Mouse (Mus musculus): ENCODE results near the gene Rxfp2. TPM values are rescaled to one million over a fixed set of nuclear protein-coding genes. Genes with fewer than 3 reads are reported as not detected.

Gene Rxfp2
- total and polyA plus RNA-seq, 3 experiments = not detected

DNA sequence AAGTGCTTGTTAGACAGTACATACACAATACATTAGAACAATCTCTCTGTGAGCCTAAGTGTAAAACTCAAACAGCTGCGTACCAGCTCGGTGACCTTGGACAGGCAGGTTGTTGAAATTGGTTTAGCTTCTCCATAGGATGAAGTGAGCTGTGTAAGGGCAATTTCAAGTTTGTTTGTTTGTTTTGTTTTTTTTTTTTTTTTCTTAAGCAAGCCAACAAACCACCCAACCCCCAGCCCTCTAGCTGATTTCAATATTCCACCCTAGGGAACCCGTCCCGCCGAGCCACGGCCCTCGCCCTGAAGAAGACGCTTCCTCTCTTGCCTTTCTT lies 99.6 kb downstream of the Rxfp2 start:
- Histone ChIP-seq H3K27me3 (replicated peaks) (no peaks in the 10 kb centered on the region), H3K9ac (ENCODE audit: insufficient read depth, low read depth) (no peak overlapping the region), H3K36me3 (replicated peaks in 1 of 2; ENCODE audit: control insufficient read depth in 1 of 2, insufficient read depth in 1 of 2, low read length in 1 of 2) (no peaks in the 10 kb centered on the region), H3K4me1 (ENCODE audit: control insufficient read depth in 1 of 2, insufficient read depth in 2 of 2) (no peaks in the 10 kb centered on the region), H3K27ac (ENCODE audit: insufficient read depth, low read depth) (no peak overlapping the region), H3K4me2 (ENCODE audit: insufficient read depth, low read depth, poor library complexity, severe bottlenecking) (no peak overlapping the region), H3K79me2 (replicated peaks; ENCODE audit: control insufficient read depth, extremely low read depth, insufficient read depth, poor library complexity, severe bottlenecking) (no peaks in the 10 kb centered on the region), H3K4me3 (replicated peaks in 1 of 3; ENCODE audit: low read depth in 2 of 3, low read length in 2 of 3, poor library complexity in 1 of 3) (no peak overlapping the region), H3K9me3 (replicated peaks; ENCODE audit: low read length) (peaks cover 54% of the 10 kb centered on the region)
- TF ChIP-seq RCOR1 (conservative IDR thresholded peaks at IDR 0.05; ENCODE audit: low read depth, low read length) = no peak
- TF ChIP-seq MEF2A (IDR thresholded peaks at IDR 0.05; ENCODE audit: borderline replicate concordance, low read depth, low read length) = no peak
- TF ChIP-seq MYC (IDR thresholded peaks at IDR 0.05; ENCODE audit: low read depth, low read length) = no peak
- no peak for TF ChIP-seq CHD1 (IDR thresholded peaks at IDR 0.05; ENCODE audit: low read depth, low read length)
- TF ChIP-seq RAD21 (IDR thresholded peaks at IDR 0.05; ENCODE audit: low read depth, low read length) = no peak
- TF ChIP-seq NRF1 (IDR thresholded peaks at IDR 0.05; ENCODE audit: low read depth, low read length) = no peak
- TF ChIP-seq NELFE (IDR thresholded peaks at IDR 0.05; ENCODE audit: low read depth, low read length) = no peak
- dilution Hi-C loops (cut with MboI; ENCODE audit: extremely low pct_ligation_motif_present, extremely low pct_unique_long_range_greater_than_20kb, low sequenced_read_pairs) (no loop called here), in situ Hi-C loops (cut with MboI; ENCODE audit: low pct_ligation_motif_present, low pct_unique_long_range_greater_than_20kb, low sequenced_read_pairs) (no loop called here)
- no peak for DNase-seq (ENCODE audit: extremely low read depth)

- in situ Hi-C loops (cut with MboI; ENCODE audit: low pct_ligation_motif_present, low pct_unique_long_range_greater_than_20kb, low sequenced_read_pairs) = no loop called here
- Histone ChIP-seq H3K27ac (ENCODE audit: insufficient read depth, low read depth) (no peak within 1 kb of the TSS), H3K4me3 (replicated peaks in 1 of 3; ENCODE audit: low read depth in 2 of 3, low read length in 2 of 3, poor library complexity in 1 of 3) (peak within 1 kb of the TSS in 1 of 3 experiments; percentile 41), H3K36me3 (replicated peaks in 1 of 2; ENCODE audit: control insufficient read depth in 1 of 2, insufficient read depth in 1 of 2, low read length in 1 of 2) (no peaks in the 10 kb centered on the region), H3K79me2 (replicated peaks; ENCODE audit: control insufficient read depth, extremely low read depth, insufficient read depth, poor library complexity, severe bottlenecking) (no peaks in the 10 kb centered on the region), H3K27me3 (replicated peaks) (no peaks in the 10 kb centered on the region), H3K9ac (ENCODE audit: insufficient read depth, low read depth) (no peak within 1 kb of the TSS), H3K9me3 (replicated peaks; ENCODE audit: low read length) (peaks cover 55% of the 10 kb centered on the region), H3K4me2 (ENCODE audit: insufficient read depth, low read depth, poor library complexity, severe bottlenecking) (no peak within 1 kb of the TSS), H3K4me1 (ENCODE audit: control insufficient read depth in 1 of 2, insufficient read depth in 2 of 2) (no peaks in the 10 kb centered on the region)
- dilution Hi-C loops (cut with MboI; ENCODE audit: extremely low pct_ligation_motif_present, extremely low pct_unique_long_range_greater_than_20kb, low sequenced_read_pairs) = no loop called here
- DNase-seq (ENCODE audit: extremely low read depth) = peak; percentile 52
- TF ChIP-seq ELF1 (IDR thresholded peaks at IDR 0.05; ENCODE audit: low read depth, low read length) (no peak), MAX (IDR thresholded peaks at IDR 0.05; ENCODE audit: low read length) (no peak), SMC3 (IDR thresholded peaks at IDR 0.05; ENCODE audit: low read depth, low read length) (no peak), HCFC1 (IDR thresholded peaks at IDR 0.05; ENCODE audit: low read depth, low read length) (no peak), CTCF (conservative IDR thresholded peaks at IDR 0.05 in 1 of 2, IDR thresholded peaks at IDR 0.05 in 1 of 2; ENCODE audit: low read depth in 2 of 2, low read length in 2 of 2) (no peak)
Observed at GRCm38 (mm10) chr5:150118455-150119241, 100.2 kb downstream of the Rxfp2 start, which contains the start of gene Fry. Fry (plus strand) TSS chr5:150118645.

GRCm38 (mm10) chr5:150120676-150121075 lies 102.2 kb downstream of the Rxfp2 start:
- in situ Hi-C loops (cut with MboI; ENCODE audit: low pct_ligation_motif_present, low pct_unique_long_range_greater_than_20kb, low sequenced_read_pairs) = no loop called here
- TF ChIP-seq IRF4 (IDR thresholded peaks at IDR 0.05; ENCODE audit: low read depth, low read length) (no peak), KAT2A (IDR thresholded peaks at IDR 0.05; ENCODE audit: insufficient replicate concordance, low read length) (no peak), USF1 (IDR thresholded peaks at IDR 0.05; ENCODE audit: low read depth, low read length) (no peak), SMC3 (IDR thresholded peaks at IDR 0.05; ENCODE audit: low read depth, low read length) (no peak), PAX5 (IDR thresholded peaks at IDR 0.05; ENCODE audit: low read length) (no peak), RAD21 (IDR thresholded peaks at IDR 0.05; ENCODE audit: low read depth, low read length) (no peak), NELFE (IDR thresholded peaks at IDR 0.05; ENCODE audit: low read depth, low read length) (no peak), ZKSCAN1 (IDR thresholded peaks at IDR 0.05; ENCODE audit: borderline replicate concordance, low read depth, low read length) (no peak), EP300 (IDR thresholded peaks at IDR 0.05; ENCODE audit: low read length) (no peak), E2F4 (IDR thresholded peaks at IDR 0.05; ENCODE audit: insufficient replicate concordance, low read depth, low read length) (no peak), CHD1 (IDR thresholded peaks at IDR 0.05; ENCODE audit: low read depth, low read length) (no peak), CHD2 (IDR thresholded peaks at IDR 0.05; ENCODE audit: low read length) (no peak), ZC3H11A (IDR thresholded peaks at IDR 0.05; ENCODE audit: low read depth, low read length) (no peak), MAX (IDR thresholded peaks at IDR 0.05; ENCODE audit: low read length) (no peak), ZMIZ1 (IDR thresholded peaks at IDR 0.05; ENCODE audit: low read depth, low read length) (no peak), NRF1 (IDR thresholded peaks at IDR 0.05; ENCODE audit: low read depth, low read length) (no peak)

More at GRCm38 (mm10) chr5:150120676-150121075, 102.2 kb downstream of the Rxfp2 start:
- H3K9ac ChIP-seq (ENCODE audit: insufficient read depth, low read depth) = no peak overlapping the region
- H3K4me3 ChIP-seq (replicated peaks in 1 of 3; ENCODE audit: low read depth in 2 of 3, low read length in 2 of 3, poor library complexity in 1 of 3) = no peak overlapping the region
- no peaks in the 10 kb centered on the region for H3K4me1 ChIP-seq (ENCODE audit: control insufficient read depth in 1 of 2, insufficient read depth in 2 of 2)
- no peaks in the 10 kb centered on the region for H3K79me2 ChIP-seq (replicated peaks; ENCODE audit: control insufficient read depth, extremely low read depth, insufficient read depth, poor library complexity, severe bottlenecking)
- no peak overlapping the region for H3K4me2 ChIP-seq (ENCODE audit: insufficient read depth, low read depth, poor library complexity, severe bottlenecking)
- no peak for DNase-seq (ENCODE audit: extremely low read depth)
- dilution Hi-C loops (cut with MboI; ENCODE audit: extremely low pct_ligation_motif_present, extremely low pct_unique_long_range_greater_than_20kb, low sequenced_read_pairs) = no loop called here
- H3K9me3 ChIP-seq (replicated peaks; ENCODE audit: low read length) = peaks cover 55% of the 10 kb centered on the region
- no peaks in the 10 kb centered on the region for H3K27me3 ChIP-seq (replicated peaks)
- no peaks in the 10 kb centered on the region for H3K36me3 ChIP-seq (replicated peaks in 1 of 2; ENCODE audit: control insufficient read depth in 1 of 2, insufficient read depth in 1 of 2, low read length in 1 of 2)
- no peak overlapping the region for H3K27ac ChIP-seq (ENCODE audit: insufficient read depth, low read depth)
